Mouse (Mus musculus) lung, embryonic 14.5 days (tissue): ENCODE measurements around the gene Abcb10. TPM values are rescaled to one million over a fixed set of nuclear protein-coding genes. Genes with fewer than 3 reads are reported as not detected.
A peak's percentile ranks its signal among the peaks of the same experiment; 100 is the strongest.

ENCODE experiments used
- ATAC-seq: fragments of 200-750 bp; cut with Nextera tagmentation; 2 replicates; pipeline ENCODE4 v1.8.0; 2017; ENCODE audit warnings: mild to moderate bottlenecking, moderate TSS enrichment, moderate library complexity; ENCODE audit not compliant: insufficient read depth
- DNase-seq: peaks from one replicate; pipeline ENCODE4 v3.0.0-alpha.2; 2015
- H3K27ac ChIP-seq: fragments of 300-500 bp; sonication (generic); 2 replicates; pipeline ENCODE4 v1.5.1; 2014; ENCODE audit warnings: low read depth, mild to moderate bottlenecking, moderate library complexity
- H3K27me3 ChIP-seq: fragments of 300-500 bp; sonication (generic); 2 replicates; pipeline ENCODE4 v1.6.1; 2014; ENCODE audit warnings: low read length, control low read depth; ENCODE audit not compliant: insufficient read depth
- H3K36me3 ChIP-seq: fragments of 300-500 bp; sonication (generic); 2 replicates; pipeline ENCODE4 v1.6.1; 2014; ENCODE audit warnings: control low read depth; ENCODE audit not compliant: insufficient read depth
- H3K4me1 ChIP-seq: fragments of 300-500 bp; sonication (generic); 2 replicates; pipeline ENCODE4 v1.6.1; 2014; ENCODE audit warnings: antibody characterized with exemption, control low read depth; ENCODE audit not compliant: insufficient read depth
- H3K4me2 ChIP-seq: fragments of 300-500 bp; sonication (generic); 2 replicates; pipeline ENCODE4 v1.6.1; 2014; ENCODE audit warnings: mild to moderate bottlenecking
- H3K4me3 ChIP-seq: fragments of 300-500 bp; sonication (generic); 2 replicates; pipeline ENCODE4 v1.5.1; 2014; ENCODE audit warnings: low read depth, low read length
- H3K9ac ChIP-seq: fragments of 300-500 bp; sonication (generic); 2 replicates; pipeline ENCODE4 v1.6.1; 2014
- H3K9me3 ChIP-seq: fragments of 300-500 bp; sonication (generic); 2 replicates; pipeline ENCODE4 v1.6.1; 2016; ENCODE audit warnings: low read depth, low read length, control low read depth
- CTCF ChIP-seq: IDR thresholded peaks from 2 replicates; pipeline ENCODE4 v1.5.1; 2016; ENCODE audit warnings: antibody characterized with exemption, low read depth
- WGBS: fragments of 180-500 bp; shearing (Covaris S2); extraction: QIAGEN DNeasy Blood & Tissue Kit; methylation state at CpG from one replicate; pipeline ENCODE4 v1.1.7; 2014; 5-methylcytosine and 5-hydroxymethylcytosine counted together
- polyA plus RNA-seq: library from polyadenylated mRNA; unstranded; fragments of >200 nt; fragmentation: Nextera tagmentation; extraction: Ambion mirVana; gene quantifications from 2 replicates; pipeline ENCODE4 v1.2.1, GENCODE M21; 2014

The Abcb10 gene
- polyA plus RNA-seq, 1 experiment from 2014 or later, result 18.9 TPM

- WGBS, result 76% methylated on average over 3 of the region's 3 CpGs
- peaks cover 35% of the 10 kb centered on the region for H3K36me3 ChIP-seq
- 0 out of 2 replicates have a peak, but pooled peaks have one; percentile 24 for ATAC-seq
- no peak for TF ChIP-seq CTCF
- no peak overlapping the region for H3K4me3 ChIP-seq
- H3K9me3 ChIP-seq, result no peaks in the 10 kb centered on the region
- H3K4me1 ChIP-seq, result no peaks in the 10 kb centered on the region
- H3K27me3 ChIP-seq, result no peaks in the 10 kb centered on the region
- no peak overlapping the region for H3K9ac ChIP-seq
- DNase-seq, result peak; percentile 63
- H3K4me2 ChIP-seq, result peak overlapping the region; percentile 12; the same call in 1 of the 2 replicates
- H3K27ac ChIP-seq, result peak overlapping the region; percentile 65
These were observed 11.1 kb upstream of the Abcb10 start for GRCm38 (mm10) chr8:123993997-123994396.

GRCm38 (mm10) chr8:123993597-123993996 is 10.7 kb upstream of the Abcb10 start:
- 69% methylated on average over 5 of the region's 5 CpGs for WGBS

GRCm38 (mm10) chr8:123992587-123992986 is 9.7 kb upstream of the Abcb10 start:
- Histone ChIP-seq H3K9ac (no peak overlapping the region), H3K4me2 (no peak overlapping the region), H3K36me3 (peaks cover 24% of the 10 kb centered on the region), H3K4me3 (no peak overlapping the region), H3K27ac (no peak overlapping the region), H3K9me3 (no peaks in the 10 kb centered on the region), H3K27me3 (no peaks in the 10 kb centered on the region), H3K4me1 (no peaks in the 10 kb centered on the region)
- 80% methylated on average over 8 of the region's 8 CpGs for WGBS
- ATAC-seq (no peak), DNase-seq (peak; percentile 28)
- 0 out of 2 replicates have a peak, but pooled peaks have one; percentile 14 for TF ChIP-seq CTCF

More at GRCm38 (mm10) chr8:123993597-123993996, 10.7 kb upstream of the Abcb10 start:
- TF ChIP-seq CTCF, result no peak
- H3K27ac ChIP-seq, result peak overlapping the region; percentile 65
- peaks cover 31% of the 10 kb centered on the region for H3K36me3 ChIP-seq
- 0 out of 2 replicates have a peak overlapping the region, but pooled peaks have one; percentile 12 for H3K4me2 ChIP-seq
- H3K9ac ChIP-seq, result no peak overlapping the region
- H3K4me3 ChIP-seq, result no peak overlapping the region
- H3K4me1 ChIP-seq, result no peaks in the 10 kb centered on the region
- ATAC-seq (0 out of 2 replicates have a peak, but pooled peaks have one; percentile 38), DNase-seq (peak; percentile 16)
- no peaks in the 10 kb centered on the region for H3K27me3 ChIP-seq
- H3K9me3 ChIP-seq, result no peaks in the 10 kb centered on the region

GRCm38 (mm10) chr8:123990277-123991049 is 7.5 kb upstream of the Abcb10 start:
- TF ChIP-seq CTCF, result no peak
- no peaks in the 10 kb centered on the region for H3K27me3 ChIP-seq
- no peak for DNase-seq
- no peak overlapping the region for H3K4me2 ChIP-seq
- no peak for ATAC-seq
- no peak overlapping the region for H3K27ac ChIP-seq
- no peak overlapping the region for H3K9ac ChIP-seq
- no peak overlapping the region for H3K4me3 ChIP-seq
- WGBS, result 75% methylated on average over 13 of the region's 13 CpGs
- no peaks in the 10 kb centered on the region for H3K4me1 ChIP-seq
- no peaks in the 10 kb centered on the region for H3K9me3 ChIP-seq
- 0 out of 2 replicates have a peak, but pooled peaks cover 7% of the 10 kb centered on the region for H3K36me3 ChIP-seq

- H3K27ac ChIP-seq, result peak overlapping the region; percentile 72
- H3K4me1 ChIP-seq, result no peaks in the 10 kb centered on the region
- H3K9ac ChIP-seq, result no peak overlapping the region
- no peaks in the 10 kb centered on the region for H3K27me3 ChIP-seq
- 0 out of 2 replicates have a peak, but pooled peaks cover 5% of the 10 kb centered on the region for H3K36me3 ChIP-seq
- H3K4me3 ChIP-seq, result no peak overlapping the region
- no peak for TF ChIP-seq CTCF
- 44% methylated on average over 7 of the region's 7 CpGs for WGBS
- H3K9me3 ChIP-seq, result no peaks in the 10 kb centered on the region
- DNase-seq, result no peak
- peak overlapping the region; percentile 31; the same call in 1 of the 2 replicates for H3K4me2 ChIP-seq
- no peak for ATAC-seq
These were observed 6.2 kb upstream of the Abcb10 start for GRCm38 (mm10) chr8:123989128-123989527.

GRCm38 (mm10) chr8:123988605-123989038 is 5.7 kb upstream of the Abcb10 start:
- Histone ChIP-seq H3K9ac (no peak overlapping the region), H3K36me3 (0 out of 2 replicates have a peak, but pooled peaks cover under 1% of the 10 kb centered on the region), H3K4me1 (no peaks in the 10 kb centered on the region), H3K27ac (peak overlapping the region; percentile 72), H3K27me3 (no peaks in the 10 kb centered on the region), H3K4me2 (peak overlapping the region; percentile 31; the same call in 1 of the 2 replicates), H3K4me3 (no peak overlapping the region), H3K9me3 (no peaks in the 10 kb centered on the region)
- peak; percentile 17 for DNase-seq
- TF ChIP-seq CTCF, result no peak
- ATAC-seq, result no peak
- WGBS, result 38% methylated on average over 6 of the region's 6 CpGs

- under 1% methylated on average over 45 of the region's 48 CpGs for WGBS
- H3K4me1 ChIP-seq, result peaks cover 5% of the 10 kb centered on the region
These were observed 580 bp downstream of the Abcb10 start for GRCm38 (mm10) chr8:123982291-123982793.

More at GRCm38 (mm10) chr8:123982291-123982793, 580 bp downstream of the Abcb10 start:
- peak overlapping the region; percentile 81 for H3K4me3 ChIP-seq
- no peaks in the 10 kb centered on the region for H3K27me3 ChIP-seq
- H3K9ac ChIP-seq, result peak overlapping the region; percentile 83
- H3K4me2 ChIP-seq, result peak overlapping the region; percentile 93
- DNase-seq (peak; percentile 25), ATAC-seq (no peak)
- H3K27ac ChIP-seq, result peak overlapping the region; percentile 93
- no peaks in the 10 kb centered on the region for H3K36me3 ChIP-seq
- no peak for TF ChIP-seq CTCF
- no peaks in the 10 kb centered on the region for H3K9me3 ChIP-seq
